Mouse (Mus musculus): ENCODE measurements around the gene Bcas3.

Bcas3 gene

GRCm38 (mm10) chr11:85352539-85353380, at the start of gene Bcas3:
Bcas3 (plus strand) TSS chr11:85353167.
- peak; percentile 98 for DNase-seq (ENCODE audit: low spot score)

DNA sequence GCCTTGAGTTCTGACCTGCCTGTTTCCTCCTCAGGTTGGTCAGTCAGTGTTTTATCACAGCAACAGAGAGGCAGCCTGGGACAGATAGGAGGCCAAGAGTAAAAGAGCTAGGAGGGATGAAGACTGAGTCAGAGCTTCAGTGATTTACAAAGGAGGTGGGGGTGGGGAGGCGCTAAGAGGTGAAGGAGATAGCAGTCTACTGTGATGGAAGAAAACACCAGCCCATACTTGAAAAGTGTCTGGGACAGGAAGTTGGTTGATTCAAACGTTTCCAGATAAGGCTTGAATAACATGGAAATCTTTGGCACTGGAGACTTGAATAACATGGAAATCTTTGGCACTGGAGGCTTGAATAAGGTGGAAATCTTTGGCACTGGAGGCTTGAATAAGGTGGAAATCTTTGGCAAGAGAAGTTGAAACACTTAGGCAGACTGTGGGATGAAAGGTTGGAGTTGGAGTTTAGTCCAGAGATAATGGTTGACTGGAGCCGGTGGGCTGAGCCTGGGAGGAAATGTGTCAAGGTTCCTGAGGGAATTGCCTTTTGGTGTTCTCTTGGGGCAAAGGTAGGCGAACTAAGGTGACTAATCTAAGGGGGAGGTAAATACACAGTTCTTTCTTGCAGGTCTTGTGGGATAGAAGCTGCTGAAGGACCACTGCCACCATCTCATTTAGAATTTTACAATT, 46.2 kb upstream of the Bcas3 start:
- DNase-seq (ENCODE audit: low spot score): no peak

DNA sequence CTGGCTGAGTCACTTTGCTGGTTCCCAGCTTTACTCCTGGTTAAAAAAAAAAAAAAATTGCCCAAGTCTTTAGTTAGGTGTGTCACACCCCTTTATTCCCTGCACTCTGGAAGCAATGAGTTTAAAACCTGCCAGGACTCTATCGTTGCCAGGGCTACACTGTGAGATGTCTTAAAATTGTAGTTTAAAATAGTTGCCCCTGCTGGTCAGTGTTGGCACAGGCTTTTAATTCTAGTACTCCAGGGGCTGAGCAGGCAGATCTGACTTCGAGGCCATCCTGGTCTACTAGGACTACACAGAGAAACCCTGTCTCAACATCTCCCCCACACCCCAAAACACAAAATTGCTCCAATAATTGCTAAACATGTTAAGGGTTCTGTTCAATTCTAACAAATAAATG, 44.2 kb upstream of the Bcas3 start:
- no peak for DNase-seq (ENCODE audit: low spot score)

- no peak for DNase-seq (ENCODE audit: low spot score)
Measured at GRCm38 (mm10) chr11:85310407-85310712, 42.6 kb upstream of the Bcas3 start.

- DNase-seq (ENCODE audit: low spot score): peak; percentile 94
Measured at GRCm38 (mm10) chr11:85310713-85311574, 42.0 kb upstream of the Bcas3 start, which contains the start of gene Ppm1d. Ppm1d (plus strand) TSS chr11:85311244.

GRCm38 (mm10) chr11:85311645-85312490, 41.1 kb upstream of the Bcas3 start:
- peak; percentile 51 for DNase-seq (ENCODE audit: low spot score)

DNA sequence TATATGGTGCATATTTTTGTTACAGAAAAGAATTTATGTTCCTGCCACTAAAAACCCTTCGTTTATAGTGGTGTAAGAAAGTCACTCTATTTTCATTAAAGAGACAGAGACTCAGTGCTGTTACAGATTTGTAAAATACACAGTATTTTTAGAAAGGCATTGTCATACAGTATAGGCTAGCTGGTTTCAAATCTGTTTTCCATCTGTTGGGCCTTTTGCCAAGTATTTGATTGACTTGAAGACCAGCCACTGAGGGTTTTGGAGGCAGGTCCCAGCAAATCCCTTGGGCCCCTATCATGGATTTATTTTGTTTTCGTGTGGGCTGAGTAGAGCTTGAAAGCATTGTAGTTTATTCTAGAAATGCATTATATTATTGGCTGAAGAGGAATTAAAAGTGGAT, 40.1 kb upstream of the Bcas3 start:
- DNase-seq (ENCODE audit: low spot score): no peak

DNA sequence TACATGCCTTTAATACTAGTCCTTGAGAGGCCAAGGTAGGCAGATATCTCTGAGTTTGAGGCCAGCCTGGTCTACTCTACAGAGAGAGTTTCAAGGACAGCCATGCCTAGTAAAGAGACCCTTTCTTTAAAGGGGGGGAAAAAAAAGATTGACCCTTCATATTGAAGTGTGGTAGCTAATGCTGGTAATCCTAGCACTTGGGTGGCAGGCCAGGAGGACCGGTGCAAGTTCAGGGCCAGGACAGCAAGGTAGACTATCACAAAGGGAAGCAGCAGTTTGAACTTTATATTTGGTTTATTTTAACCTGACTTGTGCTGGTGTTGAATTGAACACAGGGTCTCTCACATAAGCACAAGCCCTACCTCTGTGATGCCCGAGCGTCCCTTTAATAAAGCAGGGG, 39.6 kb upstream of the Bcas3 start:
- no peak for DNase-seq (ENCODE audit: low spot score)

DNA sequence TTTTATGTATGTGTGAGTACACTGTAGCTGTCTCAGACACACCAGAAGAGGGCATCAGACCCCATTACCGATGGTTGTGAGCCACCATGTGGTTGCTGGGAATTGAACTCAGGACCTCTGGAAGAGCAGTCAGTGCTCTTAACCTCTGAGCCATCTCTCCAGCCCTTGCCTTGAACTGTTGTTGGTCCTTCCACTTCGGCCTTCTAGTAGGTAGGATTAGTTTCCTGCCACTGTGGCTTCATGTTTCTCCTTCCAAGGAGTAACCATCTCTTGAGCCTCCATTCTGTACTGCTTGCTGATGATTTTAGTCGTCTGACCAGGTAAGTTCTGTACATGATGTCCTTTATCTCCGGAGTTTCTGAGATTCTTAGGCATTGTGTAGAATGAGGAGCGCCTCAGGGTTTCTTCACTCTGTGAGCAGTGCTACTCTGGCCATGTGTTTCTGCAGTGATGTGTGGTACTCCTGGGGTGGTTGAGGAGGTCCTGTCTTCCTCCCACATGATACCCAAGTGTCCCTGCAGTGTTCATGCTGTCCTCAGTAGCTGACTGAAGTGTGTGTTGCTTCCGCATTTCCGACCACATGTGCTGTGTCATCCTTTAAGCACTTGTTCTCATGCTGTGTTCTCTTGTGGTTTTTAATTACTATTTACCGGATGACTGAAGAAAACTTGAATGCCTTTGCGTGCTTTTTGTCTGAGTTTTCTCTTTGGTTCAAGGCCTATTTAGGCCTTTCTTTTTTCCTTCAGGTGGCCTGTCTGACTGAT, 29.2 kb upstream of the Bcas3 start:
- no peak for DNase-seq (ENCODE audit: low spot score)

- DNase-seq (ENCODE audit: low spot score): no peak
Measured at GRCm38 (mm10) chr11:85328717-85329116, 24.2 kb upstream of the Bcas3 start.

DNA sequence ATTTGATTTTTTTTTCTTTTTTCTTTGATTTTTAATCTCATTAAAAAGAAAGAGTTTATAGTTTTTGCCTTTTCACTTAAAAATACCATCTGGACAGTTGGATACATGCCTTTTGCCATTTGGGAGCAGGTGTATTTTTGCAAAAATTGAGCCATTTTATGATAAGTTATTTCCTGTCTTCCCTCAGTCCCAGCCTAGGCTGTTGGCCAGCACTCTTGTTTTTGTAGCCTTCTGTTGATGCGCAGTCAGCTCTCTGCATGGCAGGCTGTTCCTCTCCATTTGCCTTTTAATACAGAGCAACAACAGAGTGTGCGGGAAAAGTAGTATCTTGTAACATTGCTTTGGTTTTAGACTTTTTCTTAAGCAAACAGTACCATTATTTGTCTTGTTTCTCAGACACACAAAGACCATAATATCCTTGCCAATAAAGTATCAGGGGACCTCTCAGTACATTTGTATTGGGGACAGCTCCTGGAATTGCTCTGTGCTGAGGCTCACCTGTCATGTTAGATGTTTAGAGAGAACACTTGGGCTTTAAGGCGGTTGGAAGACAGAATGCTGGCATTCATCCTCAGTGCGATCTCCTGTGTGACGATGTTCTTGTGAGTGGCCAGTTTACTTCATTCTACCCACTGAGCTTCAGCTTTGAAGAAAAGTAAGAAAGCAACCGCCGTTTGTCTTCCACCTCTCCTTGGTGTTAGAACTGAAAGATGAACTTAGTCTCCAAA, 23.6 kb upstream of the Bcas3 start:
- DNase-seq (ENCODE audit: low spot score): no peak

DNA sequence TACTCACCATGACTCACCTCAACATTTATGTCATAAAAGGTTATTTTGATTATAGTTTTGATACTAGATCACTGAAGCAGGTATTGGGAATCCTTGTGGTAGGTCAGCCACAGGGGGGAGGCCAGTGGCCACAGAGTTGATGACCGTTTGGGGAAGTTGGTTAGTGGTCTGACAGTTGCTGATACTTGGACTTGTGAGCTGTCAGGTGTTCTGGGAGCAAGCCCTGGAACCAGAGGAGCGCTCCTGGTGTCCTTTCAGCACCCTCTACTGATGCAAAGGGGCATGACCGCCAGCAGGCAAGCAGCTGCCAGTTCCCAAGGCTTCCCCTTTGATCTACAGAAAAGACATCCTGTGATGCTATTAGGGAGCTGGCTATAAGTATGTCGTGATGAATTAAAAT, 18.2 kb upstream of the Bcas3 start:
- DNase-seq (ENCODE audit: low spot score): peak; percentile 15

DNA sequence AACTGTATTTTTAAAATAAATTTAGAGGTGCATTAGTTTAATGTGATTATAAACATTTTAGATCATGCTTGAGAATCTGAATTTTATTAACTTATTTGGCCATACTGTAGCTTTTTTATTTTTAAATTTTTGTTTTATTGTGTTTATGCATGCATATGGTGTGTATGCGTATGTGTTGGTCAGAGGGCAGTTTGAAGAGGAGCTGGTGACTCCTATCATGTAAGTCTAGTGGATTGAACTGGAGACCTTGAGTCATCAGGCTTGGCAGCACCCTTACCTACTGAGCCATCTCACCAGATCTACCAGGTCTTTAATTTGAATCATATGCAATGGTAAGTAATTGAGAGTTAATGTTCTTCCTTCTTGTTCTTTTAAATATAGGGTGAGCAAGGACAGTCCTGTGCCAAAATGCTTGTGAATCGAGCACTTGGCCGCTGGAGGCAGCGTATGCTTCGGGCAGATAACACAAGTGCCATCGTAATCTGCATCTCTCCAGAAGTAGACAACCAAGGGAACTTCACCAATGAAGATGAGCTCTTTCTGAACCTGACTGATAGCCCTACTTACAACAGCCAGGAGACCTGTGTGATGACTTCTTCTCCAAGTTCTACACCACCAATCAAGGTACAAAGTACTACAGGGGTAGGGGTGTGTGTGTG, 13.7 kb upstream of the Bcas3 start:
- peak; percentile 57 for DNase-seq (ENCODE audit: low spot score)

- no peak for DNase-seq (ENCODE audit: low spot score)
Measured at GRCm38 (mm10) chr11:85340070-85340616, 12.8 kb upstream of the Bcas3 start.

DNA sequence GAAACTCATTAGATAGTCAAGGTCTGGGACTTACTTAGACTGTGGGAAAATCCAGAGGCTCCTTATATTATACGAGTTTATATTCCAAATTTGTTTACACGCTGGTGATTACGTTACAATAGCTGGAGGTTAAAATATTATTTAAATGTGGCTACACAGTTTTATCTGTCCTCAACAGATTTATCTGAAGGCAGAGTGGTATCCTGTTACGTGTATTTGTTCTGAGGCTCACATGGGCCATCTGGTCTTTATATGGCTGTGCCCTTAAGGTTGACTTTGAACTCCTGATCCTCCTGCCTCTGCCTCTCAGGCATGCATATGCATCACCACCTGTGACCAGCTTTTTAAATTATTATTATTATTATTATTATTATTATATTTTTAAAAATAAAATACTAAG, 852 bp downstream of the Bcas3 start:
- no peak for DNase-seq (ENCODE audit: low spot score)

- no peak for DNase-seq (ENCODE audit: low spot score)
Measured at GRCm38 (mm10) chr11:85359641-85360040, 6.7 kb downstream of the Bcas3 start.

- no peak for DNase-seq (ENCODE audit: low spot score)
Measured at GRCm38 (mm10) chr11:85361621-85362020, 8.7 kb downstream of the Bcas3 start.

DNA sequence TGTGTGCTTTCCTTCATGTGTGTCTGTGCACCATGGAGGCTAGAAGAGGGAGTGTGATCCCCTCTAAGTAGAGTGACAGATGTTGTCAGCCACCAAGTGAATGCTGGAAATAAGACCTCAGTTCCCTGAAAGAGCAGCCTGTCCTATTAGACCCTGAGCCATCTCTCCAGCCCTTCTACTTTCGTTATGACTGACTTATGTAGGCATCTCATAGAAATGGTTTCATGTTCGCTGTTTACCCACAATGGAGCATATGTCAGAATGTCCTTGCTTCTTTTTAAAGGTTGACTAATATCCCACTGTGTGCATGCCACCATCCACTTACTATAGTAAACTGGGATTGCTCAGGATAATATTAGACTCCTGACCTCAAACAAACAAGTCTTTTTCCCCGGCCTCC, 13.2 kb downstream of the Bcas3 start:
- DNase-seq (ENCODE audit: low spot score): no peak

- no peak for DNase-seq (ENCODE audit: low spot score)
Measured at GRCm38 (mm10) chr11:85367823-85368222, 14.9 kb downstream of the Bcas3 start.
